Mouse (Mus musculus) liver, embryonic 13.5 days (tissue): ENCODE data around the gene Gm10300. TPM values are rescaled to one million over a fixed set of nuclear protein-coding genes. Genes with fewer than 3 reads are reported as not detected.

Source experiments
- ATAC-seq: fragments of 200-750 bp; cut with Nextera tagmentation; 2 replicates; pipeline ENCODE4 v1.8.0; 2017; ENCODE audit warnings: low read depth, mild to moderate bottlenecking, moderate number of reproducible peaks, moderate library complexity
- DNase-seq: peaks from one replicate; pipeline ENCODE4 v3.0.0; 2022
- H3K27ac ChIP-seq: fragments of 300-500 bp; sonication (generic); 2 replicates; pipeline ENCODE4 v1.5.1; 2015; ENCODE audit warnings: moderate library complexity, mild to moderate bottlenecking, inconsistent platforms
- H3K27me3 ChIP-seq: fragments of 300-500 bp; sonication (generic); 2 replicates; pipeline ENCODE4 v1.6.1; 2015; ENCODE audit warnings: mild to moderate bottlenecking, inconsistent platforms
- H3K36me3 ChIP-seq: fragments of 300-500 bp; sonication (generic); 2 replicates; pipeline ENCODE4 v1.6.1; 2015; ENCODE audit warnings: mild to moderate bottlenecking, inconsistent platforms
- H3K4me1 ChIP-seq: fragments of 300-500 bp; sonication (generic); replicated peaks from 2 replicates; pipeline ENCODE4 v1.6.1; 2015; ENCODE audit warnings: inconsistent platforms
- H3K4me2 ChIP-seq: fragments of 300-500 bp; sonication (generic); 2 replicates; pipeline ENCODE4 v1.6.1; 2015; ENCODE audit warnings: inconsistent platforms, mild to moderate bottlenecking, moderate library complexity
- H3K4me3 ChIP-seq: fragments of 300-500 bp; sonication (generic); replicated peaks from 2 replicates; pipeline ENCODE4 v1.5.1; 2015; ENCODE audit warnings: mild to moderate bottlenecking, inconsistent platforms
- H3K9ac ChIP-seq: fragments of 300-500 bp; sonication (generic); 2 replicates; pipeline ENCODE4 v1.6.1; 2015; ENCODE audit warnings: mild to moderate bottlenecking, inconsistent platforms
- H3K9me3 ChIP-seq: fragments of 300-500 bp; sonication (generic); replicated peaks from 2 replicates; pipeline ENCODE4 v1.6.1; 2016; ENCODE audit warnings: inconsistent platforms
- WGBS: fragments of 180-500 bp; shearing (Covaris S2); methylation state at CpG from one replicate; pipeline ENCODE4 v1.1.7; 2015; ENCODE audit not compliant: insufficient replicate concordance; 5-methylcytosine and 5-hydroxymethylcytosine counted together
- polyA plus RNA-seq: library from polyadenylated mRNA; unstranded; fragments of >200 nt; fragmentation: Nextera tagmentation; extraction: Ambion mirVana; gene quantifications from 2 replicates; pipeline ENCODE4 v1.2.1, GENCODE M21; 2015

Gm10300 gene
- polyA plus RNA-seq, 1 experiment from 2014 or later: 0.39 TPM

GRCm38 (mm10) chr4:132121674-132122073 lies 47.2 kb downstream of the Gm10300 start:
- 55% methylated on average over 5 of the region's 5 CpGs for WGBS
- Histone ChIP-seq H3K9me3 (no peaks in the 10 kb centered on the region), H3K9ac (no peak overlapping the region), H3K27ac (no peak overlapping the region), H3K4me1 (no peaks in the 10 kb centered on the region), H3K36me3 (no peaks in the 10 kb centered on the region), H3K4me2 (no peak overlapping the region), H3K27me3 (peaks cover 8% of the 10 kb centered on the region), H3K4me3 (no peak overlapping the region)
- ATAC-seq: no peak
- DNase-seq: no peak

GRCm38 (mm10) chr4:132123166-132123565 lies 48.7 kb downstream of the Gm10300 start:
- no peak for DNase-seq
- no peak overlapping the region for H3K9ac ChIP-seq
- no peaks in the 10 kb centered on the region; the same call in 1 of the 2 replicates for H3K27me3 ChIP-seq
- no peak for ATAC-seq
- no peaks in the 10 kb centered on the region for H3K4me1 ChIP-seq
- H3K36me3 ChIP-seq: no peaks in the 10 kb centered on the region
- H3K4me3 ChIP-seq: no peak overlapping the region
- whole genome bisulfite sequencing: 94% methylated on average over 1 of the region's 1 CpGs
- no peaks in the 10 kb centered on the region for H3K9me3 ChIP-seq
- no peak overlapping the region for H3K27ac ChIP-seq
- H3K4me2 ChIP-seq: no peak overlapping the region

Other genes with a start within 250 kb of the Gm10300 start
- 2.1 and 2.7 TPM in 2 replicates for gene Ptpru, start 236.4 kb upstream of the Gm10300 start, polyA plus RNA-seq
- 39.6 and 42.8 TPM in 2 replicates for gene Mecr, start 231.2 kb upstream of the Gm10300 start, polyA plus RNA-seq
- gene Srsf4, start 201.1 kb upstream of the Gm10300 start, polyA plus RNA-seq: 69.1 and 75.4 TPM in 2 replicates
- gene Tmem200b, start 152.9 kb upstream of the Gm10300 start, polyA plus RNA-seq: 0.15 and 0.25 TPM in 2 replicates
- gene Epb41, start 624 bp downstream of the Gm10300 start, polyA plus RNA-seq: 147 and 193 TPM in 2 replicates
- 0.05 TPM in 2 replicates for gene Oprd1, start 69.8 kb downstream of the Gm10300 start, polyA plus RNA-seq
- 40.3 and 48.5 TPM in 2 replicates for gene Ythdf2, start 137.6 kb downstream of the Gm10300 start, polyA plus RNA-seq
- gene Gmeb1, start 186.9 kb downstream of the Gm10300 start, polyA plus RNA-seq: 16.9 and 17.3 TPM in 2 replicates
- gene Taf12, start 199.7 kb downstream of the Gm10300 start, polyA plus RNA-seq: 53.3 and 62.2 TPM in 2 replicates
- 0.44 and 1.2 TPM in 2 replicates for gene Rab42, start 228.7 kb downstream of the Gm10300 start, polyA plus RNA-seq